Mouse (Mus musculus): ENCODE results near the gene Rims1. TPM values are rescaled to one million over a fixed set of nuclear protein-coding genes. Genes with fewer than 3 reads are reported as not detected.

Rims1 gene
- 7.5 and 8.3 TPM in 2 replicates for polyA plus RNA-seq (2015; fragmentation: Nextera tagmentation; extraction: Ambion mirVana)

DNA sequence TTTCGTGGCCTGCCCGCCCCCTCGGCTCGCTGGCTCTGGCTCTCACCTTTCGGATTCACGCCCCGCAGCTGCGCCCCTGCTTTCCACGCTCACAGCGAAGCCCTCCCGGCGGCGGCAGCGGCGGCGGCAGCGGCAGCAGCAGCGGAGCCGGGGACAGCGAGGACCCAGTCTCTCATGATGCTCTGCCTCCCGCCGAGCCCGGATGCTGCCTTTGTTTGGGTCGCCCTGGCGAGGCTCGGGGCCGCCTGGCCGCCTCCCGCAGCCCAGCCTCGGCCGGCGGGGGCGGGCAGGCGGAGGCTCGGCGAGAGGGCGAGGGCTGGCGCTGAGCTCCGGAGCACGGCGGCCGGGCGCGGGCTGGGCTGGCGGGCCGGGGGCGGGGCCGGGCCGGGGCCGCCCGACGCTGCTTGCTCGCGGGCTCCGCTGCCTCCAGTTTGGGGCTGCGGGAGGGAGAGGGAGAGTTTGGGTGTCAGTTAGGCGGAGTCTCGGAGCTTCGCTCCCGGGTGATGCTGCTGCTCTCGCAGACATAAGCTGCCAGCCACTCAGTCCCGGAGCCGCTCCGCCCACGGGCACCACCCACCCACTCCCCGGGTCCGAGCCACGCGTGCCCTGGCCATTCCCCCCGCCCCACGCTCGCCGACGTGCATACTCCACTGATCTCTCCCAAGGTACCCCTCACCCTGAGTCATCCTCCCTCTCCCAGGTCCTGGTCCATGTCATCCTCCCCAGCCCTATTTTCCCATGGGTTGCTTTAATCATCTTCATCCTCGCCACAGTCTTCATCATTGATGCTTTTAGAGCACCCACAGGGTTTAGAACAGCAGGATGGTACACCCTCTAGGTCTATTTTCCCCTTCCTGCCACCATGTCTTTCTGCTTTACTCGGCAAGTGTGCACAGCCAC lies at the start of gene Rims1:
Rims1 (minus strand) TSS at position 269 of the 900 bp plus-strand sequence.
- H3K9me3 ChIP-seq (ENCODE audit: control insufficient read depth, low read length): no peaks in the 10 kb centered on the region
- no peak within 1 kb of the TSS for H3K27ac ChIP-seq (ENCODE audit: low read length)
- H3K36me3 ChIP-seq (ENCODE audit: control insufficient read depth, insufficient read depth, low read length): no peaks in the 10 kb centered on the region
- H3K4me1 ChIP-seq (ENCODE audit: control insufficient read depth, insufficient read depth, low read length): peaks cover 4% of the 10 kb centered on the region; the same call in 1 of the 2 replicates
- WGBS: 1% methylated on average over 55 of the region's 76 CpGs
- H3K4me3 ChIP-seq (ENCODE audit: low read length): peak within 1 kb of the TSS; percentile 71
- peak; percentile 94 for ATAC-seq
- H3K4me2 ChIP-seq (ENCODE audit: low read depth, low read length): peak within 1 kb of the TSS; percentile 96
- H3K27me3 ChIP-seq (replicated peaks; ENCODE audit: control insufficient read depth, insufficient read depth, low read length): no peaks in the 10 kb centered on the region; the same call in 1 of the 2 replicates
- H3K9ac ChIP-seq (ENCODE audit: low read depth, low read length): peak within 1 kb of the TSS; percentile 78

DNA sequence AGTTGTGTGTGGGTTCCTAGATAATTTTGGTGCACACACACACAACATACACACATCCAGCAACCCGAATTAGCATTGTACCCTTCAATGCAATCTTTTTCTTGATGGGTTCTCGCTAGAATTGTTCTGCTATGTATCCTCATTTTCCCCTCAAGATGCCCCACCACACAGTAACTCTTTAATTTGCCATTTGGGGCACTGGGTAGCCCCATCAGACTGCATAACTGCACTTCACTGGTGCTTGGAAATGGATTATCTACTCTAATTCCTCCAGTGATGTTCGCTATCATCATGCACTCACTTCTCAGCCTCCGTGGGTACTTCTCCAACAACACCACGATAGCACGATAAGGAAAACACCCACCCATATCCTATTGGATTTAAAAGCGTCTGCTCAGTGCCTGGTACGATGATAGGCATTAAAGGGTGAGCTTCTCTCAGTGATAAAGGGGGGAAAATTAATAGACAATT lies 867 bp upstream of the Rims1 start:
- H3K27ac ChIP-seq (ENCODE audit: low read length): no peak overlapping the region
- H3K4me2 ChIP-seq (ENCODE audit: low read depth, low read length): peak overlapping the region; percentile 96
- H3K27me3 ChIP-seq (replicated peaks; ENCODE audit: control insufficient read depth, insufficient read depth, low read length): no peaks in the 10 kb centered on the region; the same call in 1 of the 2 replicates
- 18% methylated on average over 8 of the region's 8 CpGs for WGBS
- H3K36me3 ChIP-seq (ENCODE audit: control insufficient read depth, insufficient read depth, low read length): no peaks in the 10 kb centered on the region
- no peaks in the 10 kb centered on the region for H3K9me3 ChIP-seq (ENCODE audit: control insufficient read depth, low read length)
- H3K4me1 ChIP-seq (ENCODE audit: control insufficient read depth, insufficient read depth, low read length): peaks cover 4% of the 10 kb centered on the region; the same call in 1 of the 2 replicates
- no peak overlapping the region for H3K9ac ChIP-seq (ENCODE audit: low read depth, low read length)
- H3K4me3 ChIP-seq (ENCODE audit: low read length): peak overlapping the region; percentile 71
- no peak for ATAC-seq

DNA sequence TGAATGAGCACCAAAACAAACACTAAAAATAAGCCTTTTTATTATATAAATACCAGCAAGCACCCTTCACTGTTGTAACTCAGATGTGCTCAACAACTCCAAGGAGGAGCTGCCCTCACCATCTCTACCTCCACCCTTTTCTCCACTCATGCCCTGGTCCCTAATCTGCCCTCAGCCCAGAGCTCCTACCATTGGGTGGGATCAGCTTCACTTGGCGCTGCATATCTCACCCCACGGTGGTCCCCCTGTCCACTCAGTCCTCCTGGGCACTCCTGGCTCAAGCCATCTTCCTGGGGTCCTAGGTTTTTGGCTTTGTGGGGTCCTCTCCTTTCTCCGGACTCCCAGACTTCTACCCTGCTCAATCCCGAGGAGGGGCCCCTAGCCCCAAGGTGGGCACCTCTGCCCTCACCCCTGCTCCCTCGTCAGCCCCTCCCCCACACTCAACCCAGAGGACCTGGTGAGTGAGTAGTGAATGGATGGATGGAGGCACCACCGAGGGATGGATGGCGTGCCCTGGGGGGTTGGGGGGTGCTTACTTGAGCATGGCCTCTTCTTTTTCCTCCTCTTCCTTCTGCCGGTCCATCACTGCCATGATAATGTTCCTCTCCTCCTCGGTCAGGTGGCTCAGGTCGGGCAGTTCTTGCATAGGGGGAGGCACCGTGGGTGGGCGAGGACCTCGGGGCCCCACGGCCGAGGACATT lies 619 bp downstream of the Rims1 start:
- peak; percentile 45; the same call in 1 of the 2 replicates for ATAC-seq
- Histone ChIP-seq H3K4me2 (ENCODE audit: low read depth, low read length) (peak overlapping the region; percentile 96), H3K9ac (ENCODE audit: low read depth, low read length) (peak overlapping the region; percentile 78), H3K36me3 (ENCODE audit: control insufficient read depth, insufficient read depth, low read length) (no peaks in the 10 kb centered on the region), H3K27ac (ENCODE audit: low read length) (no peak overlapping the region), H3K27me3 (replicated peaks; ENCODE audit: control insufficient read depth, insufficient read depth, low read length) (no peaks in the 10 kb centered on the region; the same call in 1 of the 2 replicates), H3K4me3 (ENCODE audit: low read length) (peak overlapping the region; percentile 71), H3K4me1 (ENCODE audit: control insufficient read depth, insufficient read depth, low read length) (peaks cover 4% of the 10 kb centered on the region; the same call in 1 of the 2 replicates), H3K9me3 (ENCODE audit: control insufficient read depth, low read length) (no peaks in the 10 kb centered on the region)
- WGBS: 7% methylated on average over 14 of the region's 15 CpGs

DNA sequence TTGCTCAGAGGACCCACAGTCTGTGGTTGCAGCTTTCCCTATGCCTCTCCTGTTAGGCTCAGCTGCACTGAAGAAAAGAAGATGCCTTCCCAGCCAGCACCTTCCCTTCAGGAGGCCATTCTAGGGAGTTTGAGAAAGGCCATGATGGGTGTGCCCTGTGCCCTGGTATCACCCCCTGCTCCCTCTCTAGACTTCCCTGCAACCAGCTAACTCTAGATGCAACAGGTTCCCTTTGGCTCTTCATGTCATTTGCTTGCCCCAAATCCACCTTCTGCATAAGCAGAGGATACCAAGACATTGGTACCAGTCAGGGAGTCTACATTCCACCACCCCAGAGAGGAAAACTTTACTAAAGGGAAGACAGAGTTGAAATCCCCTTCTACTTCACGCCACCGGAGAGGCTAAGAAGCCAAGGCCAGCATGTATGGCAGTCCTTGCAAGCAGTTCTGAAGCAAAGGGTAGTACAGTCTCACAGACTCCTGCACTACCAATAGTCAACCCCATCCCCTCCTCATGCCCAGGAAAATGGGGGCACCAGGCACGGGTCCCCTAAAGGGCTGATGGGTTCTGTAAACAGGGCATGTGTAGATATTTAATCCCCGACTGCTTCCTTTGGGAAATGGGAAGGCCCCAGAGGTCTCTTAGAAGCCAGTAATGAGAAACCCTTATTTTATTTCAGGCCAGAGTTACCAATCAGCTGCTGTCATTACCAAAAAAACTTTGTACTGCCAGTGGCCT lies 1.5 kb downstream of the Rims1 start:
- H3K4me2 ChIP-seq (ENCODE audit: low read depth, low read length): no peak overlapping the region

DNA sequence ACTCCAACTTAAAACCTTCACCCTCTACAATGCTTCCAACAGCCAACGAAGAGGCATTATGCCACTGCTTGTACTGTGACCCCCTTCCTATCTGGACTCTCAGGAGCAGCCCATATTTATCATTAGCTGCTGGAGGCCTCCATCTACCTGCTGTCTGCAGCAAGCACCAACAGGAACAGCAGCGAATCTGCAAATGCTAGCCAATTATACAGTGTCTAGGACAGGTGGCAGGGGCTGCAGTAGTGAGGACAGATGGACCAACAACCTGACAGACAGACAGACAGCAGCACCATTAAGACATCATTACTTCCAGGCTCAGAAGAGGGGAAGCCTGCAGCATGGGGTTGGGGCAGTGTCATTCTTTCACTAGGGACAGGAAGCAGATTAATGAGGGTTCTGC lies 2.3 kb downstream of the Rims1 start:
- no peak overlapping the region for H3K9ac ChIP-seq (ENCODE audit: low read depth, low read length)
- no peaks in the 10 kb centered on the region for H3K9me3 ChIP-seq (ENCODE audit: control insufficient read depth, low read length)
- 65% methylated on average over 2 of the region's 2 CpGs for WGBS
- H3K4me1 ChIP-seq (ENCODE audit: control insufficient read depth, insufficient read depth, low read length): peaks cover 4% of the 10 kb centered on the region; the same call in 1 of the 2 replicates
- no peak for ATAC-seq
- no peaks in the 10 kb centered on the region; the same call in 1 of the 2 replicates for H3K27me3 ChIP-seq (replicated peaks; ENCODE audit: control insufficient read depth, insufficient read depth, low read length)
- no peak overlapping the region for H3K4me2 ChIP-seq (ENCODE audit: low read depth, low read length)
- no peak overlapping the region for H3K27ac ChIP-seq (ENCODE audit: low read length)
- H3K4me3 ChIP-seq (ENCODE audit: low read length): no peak overlapping the region
- no peaks in the 10 kb centered on the region for H3K36me3 ChIP-seq (ENCODE audit: control insufficient read depth, insufficient read depth, low read length)

More for the DNA sequence above, 1.5 kb downstream of the Rims1 start:
- H3K4me1 ChIP-seq (ENCODE audit: control insufficient read depth, insufficient read depth, low read length): peaks cover 4% of the 10 kb centered on the region; the same call in 1 of the 2 replicates
- no peak for ATAC-seq
- no peaks in the 10 kb centered on the region for H3K9me3 ChIP-seq (ENCODE audit: control insufficient read depth, low read length)
- WGBS: 71% methylated on average over 4 of the region's 4 CpGs
- H3K27me3 ChIP-seq (replicated peaks; ENCODE audit: control insufficient read depth, insufficient read depth, low read length): no peaks in the 10 kb centered on the region; the same call in 1 of the 2 replicates
- H3K4me3 ChIP-seq (ENCODE audit: low read length): no peak overlapping the region
- no peak overlapping the region for H3K9ac ChIP-seq (ENCODE audit: low read depth, low read length)
- no peaks in the 10 kb centered on the region for H3K36me3 ChIP-seq (ENCODE audit: control insufficient read depth, insufficient read depth, low read length)
- H3K27ac ChIP-seq (ENCODE audit: low read length): no peak overlapping the region

DNA sequence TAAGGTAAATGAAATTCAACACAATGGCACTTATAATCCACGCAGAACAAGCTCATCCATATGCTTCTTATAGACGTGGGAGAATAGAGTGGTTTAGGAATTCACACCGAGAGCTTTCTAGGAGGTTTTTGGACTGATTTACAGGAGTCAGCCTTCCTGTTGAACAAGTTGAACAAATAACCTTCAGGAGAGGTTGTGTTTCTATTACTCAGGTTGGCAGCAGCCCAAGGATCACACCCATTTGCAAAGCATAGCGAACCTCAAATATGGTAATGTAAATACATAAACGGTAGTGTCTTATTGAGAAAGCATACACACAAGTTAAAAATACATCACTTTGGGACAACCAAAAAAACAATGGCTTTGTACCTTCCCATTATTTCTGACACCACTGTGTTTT lies 5.5 kb downstream of the Rims1 start:
- 64% methylated on average over 5 of the region's 5 CpGs for WGBS
- ATAC-seq: no peak

DNA sequence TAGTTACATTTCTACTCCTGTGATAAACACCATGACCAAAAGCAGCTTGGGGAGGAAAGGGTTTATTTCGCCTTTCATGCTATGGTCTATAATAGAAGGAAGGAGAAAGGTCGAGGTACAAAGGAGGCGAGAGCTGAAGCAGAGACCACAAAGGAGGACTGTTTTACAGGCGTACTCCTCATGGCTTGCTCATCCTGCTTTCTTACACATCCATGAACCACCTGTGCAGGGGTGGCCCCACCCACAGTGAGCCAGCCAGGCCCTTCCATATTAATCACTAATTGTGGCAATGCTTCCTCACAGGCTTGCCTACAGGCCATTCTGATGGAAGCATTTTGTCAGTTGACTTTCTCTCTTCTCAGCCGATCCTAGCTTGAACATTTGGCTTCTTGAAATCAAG lies 8.7 kb downstream of the Rims1 start:
- Histone ChIP-seq H3K4me2 (ENCODE audit: low read depth, low read length) (no peak overlapping the region), H3K36me3 (ENCODE audit: control insufficient read depth, insufficient read depth, low read length) (no peaks in the 10 kb centered on the region), H3K27me3 (replicated peaks; ENCODE audit: control insufficient read depth, insufficient read depth, low read length) (no peaks in the 10 kb centered on the region), H3K4me3 (ENCODE audit: low read length) (no peak overlapping the region), H3K9ac (ENCODE audit: low read depth, low read length) (no peak overlapping the region), H3K4me1 (ENCODE audit: control insufficient read depth, insufficient read depth, low read length) (no peaks in the 10 kb centered on the region), H3K27ac (ENCODE audit: low read length) (no peak overlapping the region), H3K9me3 (ENCODE audit: control insufficient read depth, low read length) (no peaks in the 10 kb centered on the region)
- 60% methylated on average over 5 of the region's 5 CpGs for WGBS
- peak; percentile 71 for ATAC-seq

More for the DNA sequence above, 5.5 kb downstream of the Rims1 start:
- no peak overlapping the region for H3K9ac ChIP-seq (ENCODE audit: low read depth, low read length)
- H3K4me3 ChIP-seq (ENCODE audit: low read length): no peak overlapping the region
- no peaks in the 10 kb centered on the region for H3K4me1 ChIP-seq (ENCODE audit: control insufficient read depth, insufficient read depth, low read length)
- H3K9me3 ChIP-seq (ENCODE audit: control insufficient read depth, low read length): no peaks in the 10 kb centered on the region
- no peaks in the 10 kb centered on the region for H3K27me3 ChIP-seq (replicated peaks; ENCODE audit: control insufficient read depth, insufficient read depth, low read length)
- H3K36me3 ChIP-seq (ENCODE audit: control insufficient read depth, insufficient read depth, low read length): no peaks in the 10 kb centered on the region
- no peak overlapping the region for H3K4me2 ChIP-seq (ENCODE audit: low read depth, low read length)
- H3K27ac ChIP-seq (ENCODE audit: low read length): no peak overlapping the region

DNA sequence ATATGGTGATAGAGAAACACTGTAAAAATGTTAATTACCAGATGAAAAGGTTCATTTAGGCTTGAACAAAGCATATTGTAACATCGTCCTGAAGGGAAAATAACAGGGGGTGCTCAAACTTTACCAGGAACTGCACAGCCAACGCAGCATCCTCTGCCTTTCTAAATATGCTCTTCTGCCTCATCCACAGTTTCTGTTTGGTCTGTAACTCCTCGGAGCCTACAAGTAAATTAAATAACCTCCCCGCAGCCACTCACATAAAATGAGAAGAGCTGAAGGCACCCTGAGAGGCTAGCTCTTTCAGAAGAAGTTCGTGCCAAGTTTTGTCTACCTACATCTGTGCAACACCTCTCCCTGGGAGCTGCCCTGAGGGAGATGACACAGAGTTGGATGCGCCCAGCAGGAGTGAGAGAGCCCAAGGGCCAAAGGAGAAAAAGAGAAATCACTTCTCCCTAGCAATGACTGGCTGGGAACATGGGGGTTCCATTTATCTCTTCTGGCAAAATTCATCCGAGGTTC lies 16.3 kb downstream of the Rims1 start:
- no peak for ATAC-seq
- no peaks in the 10 kb centered on the region for H3K36me3 ChIP-seq (ENCODE audit: control insufficient read depth, insufficient read depth, low read length)
- H3K9me3 ChIP-seq (ENCODE audit: control insufficient read depth, low read length): no peaks in the 10 kb centered on the region
- H3K27me3 ChIP-seq (replicated peaks; ENCODE audit: control insufficient read depth, insufficient read depth, low read length): no peaks in the 10 kb centered on the region
- 45% methylated on average over 7 of the region's 7 CpGs for WGBS
- no peak overlapping the region for H3K9ac ChIP-seq (ENCODE audit: low read depth, low read length)
- H3K4me3 ChIP-seq (ENCODE audit: low read length): no peak overlapping the region
- no peak overlapping the region for H3K27ac ChIP-seq (ENCODE audit: low read length)
- H3K4me2 ChIP-seq (ENCODE audit: low read depth, low read length): no peak overlapping the region
- H3K4me1 ChIP-seq (ENCODE audit: control insufficient read depth, insufficient read depth, low read length): no peaks in the 10 kb centered on the region
